Mouse (Mus musculus): ENCODE measurements around the gene Snx22.

GRCm38 (mm10) chr9:66060308-66060647, 9.2 kb downstream of the Snx22 start:
- TF ChIP-seq POLR2A (IDR thresholded peaks at IDR 0.05; ENCODE audit: control insufficient read depth in 1 of 2, insufficient read depth in 1 of 2, low read depth in 1 of 2, low read length in 2 of 2, poor library complexity in 1 of 2) (no peak; a peak in 1 of 4 replicates), CTCF (IDR thresholded peaks at IDR 0.05 in 2 of 3, conservative IDR thresholded peaks at IDR 0.05 in 1 of 3; ENCODE audit: control insufficient read depth in 1 of 3, insufficient read depth in 1 of 3, low read depth in 2 of 3, low read length in 3 of 3, poor library complexity in 1 of 3, severe bottlenecking in 1 of 3) (no peak), GATA1 (IDR thresholded peaks at IDR 0.05; ENCODE audit: low read depth, low read length) (no peak)

Measured in MEL (cell line).